Mouse (Mus musculus): ENCODE measurements at regions not wholly inside any gene's neighbourhood (a gene's known extent, or its start where the extent isn't known, plus 50 kb on each side); places are given as distances from the start of the nearest gene placed in this dataset.

DNA sequence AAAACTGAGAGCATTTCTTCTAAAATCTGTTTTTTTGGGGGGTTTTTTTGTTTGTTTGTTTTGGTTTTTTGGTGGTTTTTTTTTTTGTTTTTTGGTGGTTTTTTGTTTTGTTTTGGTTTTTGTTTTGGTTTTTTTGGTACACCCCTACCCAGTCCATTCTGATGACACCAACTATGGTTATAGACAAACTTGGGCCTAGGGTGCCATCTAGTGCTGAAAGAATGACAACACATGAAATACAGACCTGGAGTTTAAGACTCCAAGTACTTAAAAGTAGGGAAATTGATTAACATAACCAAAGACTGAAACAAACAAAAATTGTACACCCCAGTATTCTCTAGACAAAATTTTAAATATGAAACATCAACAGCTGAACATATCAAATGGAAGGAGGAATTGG, 76.0 kb upstream of the Ano5 start:
- DNase-seq (ENCODE audit: inconsistent age in 2 of 2, low spot score in 1 of 2), result peak; percentile 4 to 58

DNA sequence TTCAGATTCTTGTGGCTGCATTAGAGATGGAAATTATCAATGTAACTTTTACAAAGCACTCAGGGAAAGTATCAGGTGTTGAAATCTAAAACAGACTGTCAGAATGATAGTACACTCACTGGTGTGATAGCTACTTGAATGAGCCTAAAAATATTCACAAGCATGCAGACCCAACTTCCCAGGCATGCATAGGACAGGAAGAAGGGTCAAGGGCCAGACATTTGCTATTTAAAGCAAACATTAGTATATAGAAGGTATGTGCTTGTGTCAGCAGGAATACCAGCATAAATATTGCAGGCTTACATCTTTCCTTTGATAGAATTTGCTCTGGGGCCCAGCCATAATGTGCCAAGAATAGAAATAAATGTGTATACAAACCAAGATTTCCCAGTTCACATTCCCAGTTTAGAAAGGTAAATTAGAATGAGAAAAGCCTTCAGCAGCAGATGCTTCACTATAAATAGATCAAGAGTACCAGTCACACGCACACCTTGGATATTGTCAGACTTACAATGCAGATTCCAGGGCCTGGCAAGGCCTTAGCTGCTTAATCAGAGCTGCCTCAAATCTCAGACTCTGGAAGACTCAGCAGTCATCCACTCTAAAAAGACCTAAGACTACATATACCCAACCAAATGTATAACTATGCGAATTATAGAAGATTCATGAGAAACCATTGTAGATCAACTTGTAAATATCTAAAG, 55.7 kb upstream of the Ano5 start:
- no peak for DNase-seq (ENCODE audit: inconsistent age in 2 of 2, low spot score in 1 of 2)

DNA sequence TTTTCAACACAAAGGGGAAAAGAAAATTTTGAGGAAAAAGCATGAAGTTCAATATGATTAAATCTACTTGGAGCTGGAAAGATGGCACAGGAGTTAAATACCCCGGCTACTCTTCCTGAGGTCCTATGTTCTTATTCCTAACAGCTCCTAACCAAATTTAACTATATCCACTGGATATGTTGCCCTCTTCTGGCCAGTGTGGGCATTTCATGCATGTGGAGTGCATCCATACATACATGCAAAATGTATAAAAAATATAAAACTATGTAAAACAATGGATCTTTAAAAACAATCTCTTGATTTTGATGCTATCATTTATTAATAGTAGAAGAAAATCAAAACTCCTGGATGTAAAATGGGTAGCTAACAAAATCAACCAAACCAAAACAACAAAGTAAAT, 52.1 kb upstream of the Ano5 start:
- peak in 1 of 2 experiments; percentile 22 for DNase-seq (ENCODE audit: inconsistent age in 2 of 2, low spot score in 1 of 2)

Data from adrenal gland, adult (tissue).